Mouse (Mus musculus): ENCODE measurements around the gene Sh2b3.

DNA sequence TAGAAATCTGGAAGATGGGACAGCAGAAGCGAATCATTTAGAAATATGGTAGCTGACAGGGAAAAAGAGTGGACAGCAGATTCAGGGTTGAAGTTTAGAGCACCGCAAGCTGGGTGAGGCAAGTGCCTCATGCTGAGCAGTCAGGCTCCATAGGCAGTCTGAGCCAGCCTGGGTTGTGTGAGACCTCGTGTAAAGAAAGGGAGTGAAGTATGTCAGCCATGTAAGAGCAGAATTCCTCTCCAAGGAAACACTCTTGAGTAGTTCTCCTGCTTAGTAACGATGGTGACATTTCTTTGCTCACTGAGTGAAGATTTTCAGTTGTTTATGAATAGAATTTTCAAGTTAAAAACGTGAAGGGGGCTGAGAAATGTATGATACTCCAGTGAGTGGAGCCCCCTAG, 57.3 kb downstream of the Sh2b3 start:
- no peak for TF ChIP-seq CTCF (IDR thresholded peaks at IDR 0.05; ENCODE audit: low read depth, low read length)
- no peak for TF ChIP-seq POLR2AphosphoS5 (IDR thresholded peaks at IDR 0.05; ENCODE audit: insufficient replicate concordance, low read depth, low read length)
- no peak for TF ChIP-seq GATA1 (IDR thresholded peaks at IDR 0.05; ENCODE audit: borderline replicate concordance, low read length)
- no peak for TF ChIP-seq TAL1 (conservative IDR thresholded peaks at IDR 0.05; ENCODE audit: low read depth, low read length)
- TF ChIP-seq GATA2 (IDR thresholded peaks at IDR 0.05; ENCODE audit: borderline replicate concordance, low read depth, low read length), result no peak
